Mouse (Mus musculus): ENCODE results near the gene Depdc1b. TPM values are rescaled to one million over a fixed set of nuclear protein-coding genes. Genes with fewer than 3 reads are reported as not detected.

Depdc1b gene
- total and polyA plus RNA-seq, 3 experiments: 21.2 to 25.3 TPM; not detected in 1

GRCm38 (mm10) chr13:108381161-108381560, 65.0 kb downstream of the Depdc1b start:
- Histone ChIP-seq H3K9ac (ENCODE audit: control insufficient read depth, low read depth, low read length, poor library complexity, severe bottlenecking) (no peak overlapping the region), H3K9me3 (replicated peaks; ENCODE audit: insufficient read depth, low read length) (no peaks in the 10 kb centered on the region), H3K4me1 (ENCODE audit: control insufficient read depth in 1 of 2, insufficient read depth in 2 of 2, low read length in 2 of 2) (peaks cover 5 to 6% of the 10 kb centered on the region in 2 experiments), H3K36me3 (ENCODE audit: control insufficient read depth in 1 of 2, insufficient read depth in 2 of 2, low read length in 2 of 2) (peaks cover 9 to 10% of the 10 kb centered on the region in 2 experiments), H3K27ac (ENCODE audit: control insufficient read depth, low read depth, low read length) (no peak overlapping the region), H3K79me2 (ENCODE audit: control insufficient read depth, insufficient read depth, low read length, poor library complexity) (no peaks in the 10 kb centered on the region; the same call in 1 of the 2 replicates), H3K4me3 (ENCODE audit: control insufficient read depth in 1 of 2, insufficient read depth in 1 of 2, low read depth in 2 of 2, low read length in 2 of 2) (no peak overlapping the region), H3K27me3 (ENCODE audit: control insufficient read depth in 1 of 2, insufficient read depth in 2 of 2, low read length in 2 of 2) (no peaks in the 10 kb centered on the region)
- TF ChIP-seq MYB (IDR thresholded peaks at IDR 0.05; ENCODE audit: low read depth, low read length) (no peak), ETS1 (IDR thresholded peaks at IDR 0.05; ENCODE audit: low read depth, low read length) (no peak), MAX (IDR thresholded peaks at IDR 0.05; ENCODE audit: low read length) (no peak), ZC3H11A (IDR thresholded peaks at IDR 0.05; ENCODE audit: low read depth, low read length) (no peak), BHLHE40 (IDR thresholded peaks at IDR 0.05; ENCODE audit: borderline replicate concordance, low read depth, low read length) (no peak), NRF1 (IDR thresholded peaks at IDR 0.05; ENCODE audit: insufficient read depth, low read depth, low read length, poor library complexity, severe bottlenecking) (no peak)
- no peak for DNase-seq (ENCODE audit: low read depth, low spot score)

- no peaks in the 10 kb centered on the region for H3K9me3 ChIP-seq (replicated peaks; ENCODE audit: insufficient read depth, low read length)
- H3K27me3 ChIP-seq (ENCODE audit: control insufficient read depth in 1 of 2, insufficient read depth in 2 of 2, low read length in 2 of 2): no peaks in the 10 kb centered on the region
- no peaks in the 10 kb centered on the region for H3K4me1 ChIP-seq (ENCODE audit: control insufficient read depth in 1 of 2, insufficient read depth in 2 of 2, low read length in 2 of 2)
- no peaks in the 10 kb centered on the region; the same call in 1 of the 2 replicates for H3K79me2 ChIP-seq (ENCODE audit: control insufficient read depth, insufficient read depth, low read length, poor library complexity)
- H3K36me3 ChIP-seq (ENCODE audit: control insufficient read depth in 1 of 2, insufficient read depth in 2 of 2, low read length in 2 of 2): peaks cover 0 to 8% of the 10 kb centered on the region in 2 experiments; a peak in 2 of 4 replicates
- DNase-seq (ENCODE audit: low read depth, low spot score): no peak
- H3K4me3 ChIP-seq (ENCODE audit: control insufficient read depth in 1 of 2, insufficient read depth in 1 of 2, low read depth in 2 of 2, low read length in 2 of 2): no peak overlapping the region
- TF ChIP-seq POLR2AphosphoS5 (IDR thresholded peaks at IDR 0.05; ENCODE audit: borderline replicate concordance, low read depth, low read length): no peak
- TF ChIP-seq SMC3 (IDR thresholded peaks at IDR 0.05; ENCODE audit: low read depth, low read length): no peak
- TF ChIP-seq ZMIZ1 (IDR thresholded peaks at IDR 0.05; ENCODE audit: low read depth, low read length): no peak
- no peak for TF ChIP-seq MAZ (IDR thresholded peaks at IDR 0.05; ENCODE audit: low read depth, low read length)
- no peak for TF ChIP-seq KAT2A (conservative IDR thresholded peaks at IDR 0.05; ENCODE audit: low read depth, low read length)
- TF ChIP-seq ZC3H11A (IDR thresholded peaks at IDR 0.05; ENCODE audit: low read depth, low read length): no peak
- TF ChIP-seq CTCF (IDR thresholded peaks at IDR 0.05 in 2 of 3, conservative IDR thresholded peaks at IDR 0.05 in 1 of 3; ENCODE audit: control insufficient read depth in 1 of 3, insufficient read depth in 1 of 3, low read depth in 2 of 3, low read length in 3 of 3, poor library complexity in 1 of 3, severe bottlenecking in 1 of 3): no peak
- no peak for TF ChIP-seq HCFC1 (IDR thresholded peaks at IDR 0.05; ENCODE audit: low read depth, low read length)
- TF ChIP-seq TCF12 (IDR thresholded peaks at IDR 0.05; ENCODE audit: low read depth, low read length): no peak
- no peak for TF ChIP-seq GABPA (IDR thresholded peaks at IDR 0.05; ENCODE audit: low read depth, low read length)
- no peak for TF ChIP-seq JUND (IDR thresholded peaks at IDR 0.05; ENCODE audit: low read depth, low read length)
- no peak for TF ChIP-seq SIN3A (IDR thresholded peaks at IDR 0.05; ENCODE audit: low read length)
- no peak for TF ChIP-seq GATA1 (IDR thresholded peaks at IDR 0.05; ENCODE audit: low read depth, low read length)
- no peak for TF ChIP-seq RAD21 (IDR thresholded peaks at IDR 0.05; ENCODE audit: low read depth, low read length)
- no peak for TF ChIP-seq EP300 (IDR thresholded peaks at IDR 0.05; ENCODE audit: low read depth in 1 of 2, low read length in 2 of 2)
- no peak for TF ChIP-seq MAX (IDR thresholded peaks at IDR 0.05; ENCODE audit: low read length)
- H3K9ac ChIP-seq (ENCODE audit: control insufficient read depth, low read depth, low read length, poor library complexity, severe bottlenecking): no peak overlapping the region
- H3K27ac ChIP-seq (ENCODE audit: control insufficient read depth, low read depth, low read length): no peak overlapping the region
Observed at GRCm38 (mm10) chr13:108383051-108383450, 66.9 kb downstream of the Depdc1b start.

Data from MEL (cell line).